16 mouse cellular contexts compared by ENCODE assay signal in the genomic region with DNA sequence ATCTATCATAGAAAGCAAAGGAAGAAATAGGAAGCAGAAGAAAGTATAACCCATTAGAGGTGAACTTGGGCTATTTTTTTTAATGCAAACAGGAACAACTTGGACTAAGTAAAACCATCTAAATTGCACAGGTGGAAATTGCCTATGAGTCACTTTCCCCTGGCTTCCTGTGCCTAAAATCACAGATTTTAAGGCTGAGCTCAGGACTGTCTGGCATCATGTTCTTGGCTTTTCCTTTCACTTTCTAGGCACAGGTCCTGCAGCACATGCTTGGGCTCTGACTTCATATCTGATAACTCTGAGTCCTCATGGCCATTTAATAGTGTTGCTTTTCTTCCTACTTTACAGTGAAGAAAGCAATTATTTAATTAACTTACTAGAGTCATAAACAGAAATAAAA.
"Had no signal": no experiment of that assay in that cellular context is flagged by ENCODE, and none has a peak within 500 bp of the region (broad histone marks: within the 10 kb centered on the region; RNA-seq: fewer than 3 reads in every experiment).

No protein-coding gene starts in this region.

- H3K27ac ChIP-seq: liver, embryonic 13.5 days; lung, embryonic 15.5 days; neural tube, embryonic 15.5 days; stomach, postnatal 0 days had no signal

- H3K4me2 ChIP-seq: liver, embryonic 13.5 days; lung, embryonic 15.5 days; neural tube, embryonic 15.5 days had no signal

- H3K9ac ChIP-seq: liver, embryonic 13.5 days; liver, postnatal 0 days; lung, embryonic 15.5 days; neural tube, embryonic 15.5 days had no signal

- H3K36me3 ChIP-seq: liver, embryonic 13.5 days; lung, embryonic 15.5 days; neural tube, embryonic 15.5 days had no signal

- H3K27me3 ChIP-seq: liver, embryonic 13.5 days; lung, embryonic 15.5 days; neural tube, embryonic 15.5 days had no signal

- ATAC-seq: liver, postnatal 0 days had no signal

- H3K4me1 ChIP-seq: liver, embryonic 13.5 days; lung, embryonic 15.5 days had no signal

- H3K4me3 ChIP-seq: liver, embryonic 13.5 days; lung, embryonic 15.5 days; myocyte; neural tube, embryonic 15.5 days had no signal

- DNase-seq: kidney, postnatal 25 days; layer of hippocampus, adult 9-11 months; layer of hippocampus, postnatal 36 days; left cerebral cortex, postnatal 4 days; liver; liver, embryonic 13.5 days; liver, postnatal 0 days; lung, postnatal 14 days; midbrain, embryonic 14.5 days; right cerebral cortex, adult 18-20 months; right cerebral cortex, postnatal 25 days; thymus, postnatal 4 days had no signal

- H3K9me3 ChIP-seq: lung, embryonic 15.5 days; neural tube, embryonic 15.5 days had no signal
